Mouse (Mus musculus) CH12.LX (cell line): ENCODE data around the gene Tradd. TPM values are rescaled to one million over a fixed set of nuclear protein-coding genes. Genes with fewer than 3 reads are reported as not detected.

ENCODE experiments used
- DNase-seq: peaks from one replicate; pipeline ENCODE4 v3.0.0-alpha.2; 2013; ENCODE audit errors: extremely low read depth
- H3K27ac ChIP-seq: 2 replicates; pipeline ENCODE4 v1.5.1; 2012; ENCODE audit warnings: low read depth, mild to moderate bottlenecking, control low read depth, moderate library complexity; ENCODE audit not compliant: insufficient read depth
- H3K27me3 ChIP-seq: replicated peaks from 2 replicates; pipeline ENCODE3; 2012; ENCODE audit warnings: inconsistent platforms
- H3K36me3 ChIP-seq, 2 experiments: replicated peaks in 1 of 2; 2 replicates each; pipeline versions ENCODE3 to v1.6.1; 2012; ENCODE audit warnings: inconsistent platforms in 1 of 2, low read length in 1 of 2, mild to moderate bottlenecking in 1 of 2, mixed read lengths in 1 of 2, moderate library complexity in 1 of 2; ENCODE audit not compliant: control insufficient read depth in 1 of 2, insufficient read depth in 1 of 2
- H3K4me1 ChIP-seq, 2 experiments: 2 replicates each; pipeline ENCODE4 v1.6.1; 2012; ENCODE audit warnings: inconsistent platforms in 1 of 2, moderate library complexity in 1 of 2; ENCODE audit not compliant: insufficient read depth in 2 of 2, control insufficient read depth in 1 of 2
- H3K4me2 ChIP-seq: 2 replicates; pipeline ENCODE4 v1.6.1; 2012; ENCODE audit warnings: low read depth, mild to moderate bottlenecking, control low read depth; ENCODE audit not compliant: poor library complexity, insufficient read depth, severe bottlenecking
- H3K4me3 ChIP-seq, 3 experiments: fragments of 150-350 bp in 1 of 3; sonication (generic) in 1 of 3; replicated peaks in 1 of 3; 2 replicates each; pipeline versions ENCODE3 to v1.5.1; 2011 to 2012; ENCODE audit warnings: low read depth in 2 of 3, low read length in 2 of 3, mild to moderate bottlenecking in 2 of 3, moderate library complexity in 2 of 3, control low read depth in 1 of 3, improper control_type of control experiment in 1 of 3, inconsistent platforms in 1 of 3, mixed read lengths in 1 of 3; ENCODE audit not compliant: poor library complexity in 1 of 3
- H3K79me2 ChIP-seq: replicated peaks from 2 replicates; pipeline ENCODE4 v1.6.1; 2012; ENCODE audit warnings: mild to moderate bottlenecking, moderate library complexity; ENCODE audit not compliant: control insufficient read depth, poor library complexity, insufficient read depth, severe bottlenecking; ENCODE audit errors: extremely low read depth
- H3K9ac ChIP-seq: 2 replicates; pipeline ENCODE4 v1.6.1; 2012; ENCODE audit warnings: low read depth, mild to moderate bottlenecking, control low read depth, moderate library complexity; ENCODE audit not compliant: insufficient read depth
- H3K9me3 ChIP-seq: replicated peaks from 2 replicates; pipeline ENCODE3; 2012; ENCODE audit warnings: low read length, inconsistent platforms, mixed read lengths
- CHD1 ChIP-seq: IDR thresholded peaks from 2 replicates; pipeline ENCODE4 v1.6.1; 2012; ENCODE audit warnings: low read depth, low read length, improper control_type of control experiment, inconsistent platforms
- ELF1 ChIP-seq: IDR thresholded peaks from 2 replicates; pipeline ENCODE4 v1.6.1; 2014; ENCODE audit warnings: low read depth, mild to moderate bottlenecking, inconsistent platforms, low read length, improper control_type of control experiment
- ETS1 ChIP-seq: conservative IDR thresholded peaks from 2 replicates; pipeline ENCODE4 v1.6.1; 2012; ENCODE audit warnings: low read depth, mild to moderate bottlenecking, inconsistent platforms, low read length, improper control_type of control experiment, moderate library complexity
- IRF4 ChIP-seq: IDR thresholded peaks from 2 replicates; pipeline ENCODE4 v1.6.1; 2014; ENCODE audit warnings: low read depth, mild to moderate bottlenecking, inconsistent platforms, low read length, improper control_type of control experiment
- JUND ChIP-seq: conservative IDR thresholded peaks from 2 replicates; pipeline ENCODE4 v1.6.1; 2011; ENCODE audit warnings: low read depth, low read length, improper control_type of control experiment
- MAZ ChIP-seq: IDR thresholded peaks from 2 replicates; pipeline ENCODE4 v1.6.1; 2012; ENCODE audit warnings: low read depth, mild to moderate bottlenecking, inconsistent platforms, low read length, improper control_type of control experiment, moderate library complexity
- MXI1 ChIP-seq: IDR thresholded peaks from 2 replicates; pipeline ENCODE4 v1.6.1; 2011; ENCODE audit warnings: mild to moderate bottlenecking, low read depth, low read length, improper control_type of control experiment
- PAX5 ChIP-seq: IDR thresholded peaks from 2 replicates; pipeline ENCODE4 v1.6.1; 2012; ENCODE audit warnings: low read length, inconsistent platforms, mixed read lengths
- POLR2AphosphoS2 ChIP-seq: IDR thresholded peaks from 2 replicates; pipeline ENCODE4 v1.6.1; 2011; ENCODE audit warnings: low read depth, low read length, improper control_type of control experiment
- RAD21 ChIP-seq: IDR thresholded peaks from 2 replicates; pipeline ENCODE4 v1.6.1; 2011; ENCODE audit warnings: low read depth, mild to moderate bottlenecking, low read length, improper control_type of control experiment, moderate library complexity
- SIN3A ChIP-seq: IDR thresholded peaks from 2 replicates; pipeline ENCODE4 v1.6.1; 2012; ENCODE audit warnings: low read length, improper control_type of control experiment, inconsistent platforms
- SMC3 ChIP-seq: IDR thresholded peaks from 2 replicates; pipeline ENCODE4 v1.6.1; 2011; ENCODE audit warnings: low read depth, low read length, improper control_type of control experiment
- TBP ChIP-seq: conservative IDR thresholded peaks from 2 replicates; pipeline ENCODE4 v1.6.1; 2011; ENCODE audit warnings: low read depth, low read length, improper control_type of control experiment
- USF1 ChIP-seq: IDR thresholded peaks from 2 replicates; pipeline ENCODE4 v1.6.1; 2014; ENCODE audit warnings: low read depth, mild to moderate bottlenecking, inconsistent platforms, low read length, improper control_type of control experiment
- USF2 ChIP-seq: conservative IDR thresholded peaks from 2 replicates; pipeline ENCODE4 v1.6.1; 2011; ENCODE audit warnings: low read depth, low read length, improper control_type of control experiment
- ZC3H11A ChIP-seq: IDR thresholded peaks from 2 replicates; pipeline ENCODE4 v1.6.1; 2012; ENCODE audit warnings: low read depth, mild to moderate bottlenecking, inconsistent platforms, low read length, improper control_type of control experiment
- ZMIZ1 ChIP-seq: IDR thresholded peaks from 2 replicates; pipeline ENCODE4 v1.6.1; 2012; ENCODE audit warnings: low read depth, mild to moderate bottlenecking, inconsistent platforms, low read length, improper control_type of control experiment
- dilution Hi-C: fragments of 300-500 bp; cut with MboI; formaldehyde crosslinking; loops from 2 replicates; pipeline ENCODE4 v1.14.3; 2020; ENCODE audit warnings: low sequenced_read_pairs; ENCODE audit not compliant: extremely low pct_unique_long_range_greater_than_20kb, extremely low pct_ligation_motif_present
- in situ Hi-C: fragments of 300-500 bp; cut with MboI; formaldehyde crosslinking; loops from 3 replicates; pipeline ENCODE4 v1.14.3; 2019; ENCODE audit warnings: low sequenced_read_pairs, low pct_ligation_motif_present, low pct_unique_long_range_greater_than_20kb, mixed read lengths
- polyA plus RNA-seq: library from polyadenylated mRNA; unstranded; fragments of >175 nt; gene quantifications from 2 replicates; pipeline ENCODE4 v1.2.1, GENCODE M21; 2012; ENCODE audit warnings: low read depth; ENCODE audit not compliant: insufficient read length
- total RNA-seq, 2 experiments: library from RNA; depleted of rRNA; stranded (reverse); fragments of 300-350 nt in 1 of 2; fragments of >200 nt in 1 of 2; gene quantifications; 2 replicates each; pipeline ENCODE4 v1.2.3; 2012 to 2014

Gene Tradd
- total and polyA plus RNA-seq, 3 experiments, result 18.6 to 30.8 (median 20.4) TPM

- no peak for DNase-seq
- in situ Hi-C loops, result no loop called here
- dilution Hi-C loops, result no loop called here
- Histone ChIP-seq H3K9me3 (peaks cover 7% of the 10 kb centered on the region), H3K4me3 (no peak overlapping the region), H3K4me2 (no peak overlapping the region), H3K4me1 (peaks cover 9 to 42% of the 10 kb centered on the region in 2 experiments; a peak in 3 of 4 replicates), H3K9ac (no peak overlapping the region), H3K27ac (no peak overlapping the region), H3K27me3 (no peaks in the 10 kb centered on the region), H3K79me2 (no peaks in the 10 kb centered on the region), H3K36me3 (peaks cover 15 to 35% of the 10 kb centered on the region in 2 experiments)
- no peak for TF ChIP-seq SIN3A
Observed at GRCm38 (mm10) chr8:105261326-105261980, 3.0 kb downstream of the Tradd start.

GRCm38 (mm10) chr8:105260371-105261099 is 3.9 kb downstream of the Tradd start:
- no peak overlapping the region for H3K4me2 ChIP-seq
- no peak for TF ChIP-seq POLR2AphosphoS2
- TF ChIP-seq USF1, result no peak
- TF ChIP-seq ZMIZ1, result no peak
- no peak for TF ChIP-seq TBP
- no peak for TF ChIP-seq MXI1
- TF ChIP-seq MAZ, result no peak
- TF ChIP-seq IRF4, result no peak
- no peak for TF ChIP-seq JUND
- TF ChIP-seq SMC3, result no peak
- TF ChIP-seq RAD21, result no peak
- no peak for TF ChIP-seq USF2
- no peak for TF ChIP-seq ELF1
- TF ChIP-seq PAX5, result no peak
- no peak for TF ChIP-seq ETS1
- TF ChIP-seq CHD1, result no peak
- TF ChIP-seq ZC3H11A, result no peak
- TF ChIP-seq, all 38 proteins: peak for 0
- Histone ChIP-seq H3K27ac (no peak overlapping the region), H3K9me3 (peaks cover 4% of the 10 kb centered on the region), H3K79me2 (no peaks in the 10 kb centered on the region), H3K4me1 (peaks cover 9 to 38% of the 10 kb centered on the region in 2 experiments; a peak in 3 of 4 replicates), H3K9ac (no peak overlapping the region), H3K27me3 (no peaks in the 10 kb centered on the region), H3K4me3 (no peak overlapping the region), H3K36me3 (peaks cover 15 to 42% of the 10 kb centered on the region in 2 experiments)
- dilution Hi-C loops (no loop called here), in situ Hi-C loops (no loop called here)
- no peak for DNase-seq
